Mouse (Mus musculus): ENCODE measurements at regions not wholly inside any gene's neighbourhood (a gene's known extent, or its start where the extent isn't known, plus 50 kb on each side); places are given as distances from the start of the nearest gene placed in this dataset.

DNA sequence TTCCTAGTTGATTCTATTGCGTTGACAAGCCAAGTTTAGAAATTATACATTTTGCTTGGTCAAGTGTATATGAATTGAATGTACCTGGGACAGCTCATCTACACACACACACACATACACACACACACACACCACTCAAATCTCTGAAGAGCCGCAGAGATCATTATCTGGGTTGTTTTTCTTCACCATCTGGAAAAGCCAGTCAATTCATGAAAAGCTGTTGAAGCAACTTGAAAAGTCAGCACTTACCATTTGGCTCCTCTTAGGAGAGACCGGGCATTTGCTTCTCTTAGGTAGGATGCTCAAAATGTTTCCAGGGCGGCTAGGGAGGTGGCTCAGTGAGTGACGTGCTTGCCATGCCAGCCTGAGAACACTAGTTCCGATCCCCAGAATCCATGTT, 61.2 kb upstream of the Dars start:
- TF ChIP-seq POLR2A (IDR thresholded peaks at IDR 0.05; ENCODE audit: low read depth, low read length) (no peak), CTCF (conservative IDR thresholded peaks at IDR 0.05; ENCODE audit: insufficient read depth, insufficient read length, low read depth, low read length) (no peak)
- no peak overlapping the region for H3K27ac ChIP-seq (ENCODE audit: insufficient read depth, low read depth, low read length)

DNA sequence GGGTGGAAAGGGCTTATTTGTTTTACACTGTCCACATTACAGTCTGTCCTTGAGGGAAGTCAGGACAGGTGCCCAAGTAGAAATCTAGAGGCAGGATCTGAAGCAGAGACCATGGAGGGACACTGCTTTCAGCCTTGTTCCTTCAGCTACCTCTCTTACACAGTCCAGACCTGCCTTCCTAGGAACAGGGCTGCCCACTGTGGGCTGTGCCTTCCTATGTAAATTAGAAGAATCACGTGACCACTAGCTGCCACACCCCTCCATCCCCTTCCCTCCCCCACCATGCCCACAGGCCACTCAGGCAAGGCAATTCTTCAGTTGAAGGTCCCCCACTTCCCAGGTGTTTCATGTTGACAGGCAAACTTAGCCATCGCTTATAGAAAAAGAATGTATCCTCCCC, 60.5 kb upstream of the Dars start:
- Histone ChIP-seq H3K27me3 (replicated peaks; ENCODE audit: control insufficient read depth, insufficient read depth, low read length) (no peaks in the 10 kb centered on the region), H3K27ac (ENCODE audit: insufficient read depth, low read depth, low read length) (no peak overlapping the region), H3K4me3 (ENCODE audit: insufficient read depth, low read depth, low read length) (no peak overlapping the region), H3K4me1 (ENCODE audit: control insufficient read depth, insufficient read depth, low read length) (no peaks in the 10 kb centered on the region), H3K36me3 (ENCODE audit: control insufficient read depth, insufficient read depth, low read length) (no peaks in the 10 kb centered on the region)
- 90% methylated on average over 2 of the region's 2 CpGs for WGBS
- DNase-seq = no peak
- TF ChIP-seq CTCF (conservative IDR thresholded peaks at IDR 0.05; ENCODE audit: insufficient read depth, insufficient read length, low read depth, low read length) (no peak), POLR2A (IDR thresholded peaks at IDR 0.05; ENCODE audit: low read depth, low read length) (no peak)

More for the DNA sequence above, 61.2 kb upstream of the Dars start:
- no peaks in the 10 kb centered on the region for H3K27me3 ChIP-seq (replicated peaks; ENCODE audit: control insufficient read depth, insufficient read depth, low read length)
- no peaks in the 10 kb centered on the region for H3K4me1 ChIP-seq (ENCODE audit: control insufficient read depth, insufficient read depth, low read length)
- 70% methylated on average over 6 of the region's 6 CpGs for WGBS
- H3K4me3 ChIP-seq (ENCODE audit: insufficient read depth, low read depth, low read length) = no peak overlapping the region
- DNase-seq = no peak
- H3K36me3 ChIP-seq (ENCODE audit: control insufficient read depth, insufficient read depth, low read length) = no peaks in the 10 kb centered on the region

DNA sequence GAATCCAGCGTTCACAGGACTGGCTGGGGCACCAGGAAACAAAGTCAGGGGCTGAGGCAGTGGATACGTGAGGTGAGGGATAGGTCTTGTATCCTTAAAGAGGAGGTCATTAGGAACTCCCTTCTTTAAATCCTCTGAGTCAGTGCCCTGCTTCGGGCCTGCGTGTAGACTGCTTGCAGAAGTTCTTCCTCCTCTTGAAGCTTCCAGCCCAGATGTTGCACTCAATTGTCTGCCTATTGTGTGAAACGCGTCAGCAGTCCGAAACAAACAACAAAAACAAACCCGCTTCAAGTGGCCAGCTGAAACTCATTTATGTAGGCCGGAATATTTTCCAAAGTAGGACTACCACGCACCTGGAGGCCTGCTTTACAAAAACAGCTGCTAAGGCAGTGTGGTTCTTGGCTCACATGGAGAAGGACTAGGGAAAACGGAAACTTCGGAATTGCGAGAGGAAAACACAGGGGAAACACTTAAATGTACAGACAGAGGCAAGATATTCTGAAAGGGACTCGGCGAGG, 55.6 kb upstream of the Dars start:
- no peak for DNase-seq
- no peaks in the 10 kb centered on the region for H3K27me3 ChIP-seq (replicated peaks; ENCODE audit: control insufficient read depth, insufficient read depth, low read length)
- 38% methylated on average over 15 of the region's 15 CpGs for WGBS
- no peak for TF ChIP-seq CTCF (conservative IDR thresholded peaks at IDR 0.05; ENCODE audit: insufficient read depth, insufficient read length, low read depth, low read length)
- H3K4me3 ChIP-seq (ENCODE audit: insufficient read depth, low read depth, low read length) = no peak overlapping the region
- no peak overlapping the region for H3K27ac ChIP-seq (ENCODE audit: insufficient read depth, low read depth, low read length)
- H3K36me3 ChIP-seq (ENCODE audit: control insufficient read depth, insufficient read depth, low read length) = no peaks in the 10 kb centered on the region
- no peaks in the 10 kb centered on the region for H3K4me1 ChIP-seq (ENCODE audit: control insufficient read depth, insufficient read depth, low read length)

DNA sequence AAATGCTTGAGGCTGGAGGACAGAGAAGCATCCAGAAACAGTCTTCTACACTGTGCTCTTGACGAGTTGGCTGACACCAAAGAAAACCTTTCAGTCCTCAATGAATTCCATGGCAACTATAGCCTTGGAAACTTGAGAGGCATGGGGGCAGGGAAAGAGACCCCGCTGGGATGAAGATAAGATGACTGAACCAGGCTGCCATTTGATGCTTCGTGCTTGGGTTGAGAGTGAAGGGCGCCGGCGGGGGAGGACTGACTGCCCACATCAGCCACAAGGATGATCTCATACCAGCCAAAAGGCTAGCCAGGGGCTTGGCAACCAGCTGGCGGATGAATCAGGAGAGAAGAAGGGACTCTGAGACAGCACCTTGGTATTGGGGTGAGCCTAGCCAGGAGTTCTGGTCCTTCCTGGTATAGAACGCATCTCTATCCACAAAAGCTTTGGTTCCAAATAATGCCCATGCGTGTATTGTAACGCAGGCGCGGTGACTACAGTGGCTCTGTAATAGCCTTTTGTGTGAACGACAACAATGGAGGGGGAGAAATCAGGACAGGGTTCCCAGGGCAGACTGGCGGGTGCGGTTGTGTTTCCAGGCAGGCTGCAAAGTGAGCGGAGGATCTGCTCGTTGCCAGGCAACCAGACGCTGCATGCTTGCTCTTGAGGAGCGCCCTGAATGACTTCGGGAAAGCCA, 55.0 kb upstream of the Dars start:
- DNase-seq = peak; percentile 43
- no peak overlapping the region for H3K27ac ChIP-seq (ENCODE audit: insufficient read depth, low read depth, low read length)
- WGBS = 6% methylated on average over 20 of the region's 20 CpGs
- H3K4me3 ChIP-seq (ENCODE audit: insufficient read depth, low read depth, low read length) = no peak overlapping the region
- no peaks in the 10 kb centered on the region for H3K36me3 ChIP-seq (ENCODE audit: control insufficient read depth, insufficient read depth, low read length)
- no peaks in the 10 kb centered on the region for H3K4me1 ChIP-seq (ENCODE audit: control insufficient read depth, insufficient read depth, low read length)
- no peak for TF ChIP-seq CTCF (conservative IDR thresholded peaks at IDR 0.05; ENCODE audit: insufficient read depth, insufficient read length, low read depth, low read length)
- no peak for TF ChIP-seq POLR2A (IDR thresholded peaks at IDR 0.05; ENCODE audit: low read depth, low read length)
- no peaks in the 10 kb centered on the region for H3K27me3 ChIP-seq (replicated peaks; ENCODE audit: control insufficient read depth, insufficient read depth, low read length)

DNA sequence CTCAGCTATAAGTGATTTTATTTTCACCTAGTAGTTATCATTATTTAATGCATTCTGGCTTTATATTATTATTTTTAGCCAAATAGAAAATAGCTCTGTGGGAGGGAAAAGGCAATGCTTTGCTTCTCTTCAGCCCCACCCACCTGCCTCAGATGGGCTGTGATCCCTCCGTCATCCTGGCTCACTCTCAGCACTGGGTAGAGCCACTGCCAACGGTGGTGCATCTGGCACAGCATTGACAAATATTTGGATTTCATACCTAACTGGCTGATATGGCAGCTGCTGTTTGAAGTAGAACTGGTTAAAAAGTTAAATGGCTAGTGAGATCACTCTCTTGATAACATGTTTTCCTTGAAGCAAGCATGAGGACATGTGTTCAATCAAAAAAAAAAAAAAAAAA, 53.6 kb upstream of the Dars start:
- Histone ChIP-seq H3K4me1 (ENCODE audit: control insufficient read depth, insufficient read depth, low read length) (no peaks in the 10 kb centered on the region), H3K4me3 (ENCODE audit: insufficient read depth, low read depth, low read length) (no peak overlapping the region), H3K36me3 (ENCODE audit: control insufficient read depth, insufficient read depth, low read length) (no peaks in the 10 kb centered on the region), H3K27me3 (replicated peaks; ENCODE audit: control insufficient read depth, insufficient read depth, low read length) (no peaks in the 10 kb centered on the region), H3K27ac (ENCODE audit: insufficient read depth, low read depth, low read length) (no peak overlapping the region)
- DNase-seq = no peak
- no peak for TF ChIP-seq CTCF (conservative IDR thresholded peaks at IDR 0.05; ENCODE audit: insufficient read depth, insufficient read length, low read depth, low read length)
- TF ChIP-seq POLR2A (IDR thresholded peaks at IDR 0.05; ENCODE audit: low read depth, low read length) = no peak
- 75% methylated on average over 2 of the region's 2 CpGs for WGBS

DNA sequence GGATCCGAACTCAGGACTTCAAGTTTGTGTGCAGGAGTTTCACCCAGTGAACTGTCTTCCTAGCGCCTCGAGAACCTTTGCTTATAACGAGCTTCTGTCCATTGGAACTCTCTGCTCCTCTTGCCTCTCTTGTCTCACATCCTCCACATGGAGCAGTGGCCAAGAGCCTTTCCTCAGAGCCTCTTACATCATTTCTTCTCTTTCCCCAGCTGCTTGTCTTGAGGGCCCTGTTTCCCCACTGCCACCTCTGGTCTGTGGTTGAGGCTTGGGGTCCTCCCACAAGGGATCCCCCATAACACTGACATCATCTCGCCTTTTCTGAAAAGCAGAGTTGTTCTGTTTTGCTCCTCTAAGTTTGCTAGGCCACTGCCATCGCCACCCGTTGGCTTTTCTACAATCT, 51.9 kb upstream of the Dars start:
- WGBS = 92% methylated on average over 7 of the region's 7 CpGs
- Histone ChIP-seq H3K36me3 (ENCODE audit: control insufficient read depth, insufficient read depth, low read length) (no peaks in the 10 kb centered on the region), H3K27ac (ENCODE audit: insufficient read depth, low read depth, low read length) (no peak overlapping the region), H3K27me3 (replicated peaks; ENCODE audit: control insufficient read depth, insufficient read depth, low read length) (no peaks in the 10 kb centered on the region), H3K4me3 (ENCODE audit: insufficient read depth, low read depth, low read length) (no peak overlapping the region), H3K4me1 (ENCODE audit: control insufficient read depth, insufficient read depth, low read length) (no peaks in the 10 kb centered on the region)
- DNase-seq = no peak
- TF ChIP-seq CTCF (conservative IDR thresholded peaks at IDR 0.05; ENCODE audit: insufficient read depth, insufficient read length, low read depth, low read length) (no peak), POLR2A (IDR thresholded peaks at IDR 0.05; ENCODE audit: low read depth, low read length) (no peak)

Data from kidney, adult 2 months (tissue).